Mouse (Mus musculus) 3134 (cell line): Measurements from ENCODE around the gene Myo19.

Source experiments
- DNase-seq: peaks from one replicate; pipeline ENCODE4 v3.0.0-alpha.2; 2011; ENCODE audit warnings: low spot score; ENCODE audit not compliant: insufficient read length; ENCODE audit errors: extremely low read depth

Myo19 gene

GRCm38 (mm10) chr11:84885238-84885637 is 5.3 kb downstream of the Myo19 start:
- no peak for DNase-seq

- DNase-seq, result no peak
Measured at GRCm38 (mm10) chr11:84886236-84886635, 6.3 kb downstream of the Myo19 start.

DNA sequence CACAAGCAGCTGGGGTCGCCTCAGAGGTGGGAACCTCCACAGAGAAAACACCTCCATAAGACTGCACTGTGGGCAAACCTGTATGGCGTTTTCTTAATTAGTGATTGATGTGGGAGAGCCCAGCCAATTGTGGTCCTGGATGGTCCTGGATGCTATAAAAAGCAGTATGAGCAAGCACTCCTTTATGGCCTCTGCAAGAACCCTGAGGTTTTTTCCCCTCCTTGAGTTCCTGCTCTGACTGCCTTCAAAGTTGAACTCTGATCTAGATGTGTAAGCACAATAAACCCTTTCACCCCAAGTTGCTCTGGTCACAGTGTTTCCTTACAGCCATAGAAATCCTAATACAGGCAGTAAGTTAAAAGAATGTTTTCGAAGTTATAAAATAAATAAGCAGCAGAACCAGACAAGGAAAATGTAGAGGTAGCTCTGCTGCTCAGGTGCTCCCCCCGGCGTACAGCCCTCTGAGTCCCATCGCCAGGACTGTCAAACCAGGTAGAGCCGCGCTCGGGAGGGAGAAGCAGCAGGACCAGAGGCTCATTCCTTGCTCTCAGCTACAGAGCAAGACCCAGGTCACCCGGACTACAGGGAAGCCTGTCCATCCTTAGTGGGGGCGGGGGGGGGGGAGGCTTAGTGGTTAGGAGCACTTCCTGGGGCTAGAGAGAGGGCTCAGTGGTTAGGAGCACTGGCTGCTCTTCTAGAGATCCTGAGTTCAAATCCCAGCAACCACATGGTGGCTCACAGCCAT is 7.0 kb downstream of the Myo19 start:
- no peak for DNase-seq

- DNase-seq, result no peak
Measured at GRCm38 (mm10) chr11:84888025-84888424, 8.1 kb downstream of the Myo19 start.

DNA sequence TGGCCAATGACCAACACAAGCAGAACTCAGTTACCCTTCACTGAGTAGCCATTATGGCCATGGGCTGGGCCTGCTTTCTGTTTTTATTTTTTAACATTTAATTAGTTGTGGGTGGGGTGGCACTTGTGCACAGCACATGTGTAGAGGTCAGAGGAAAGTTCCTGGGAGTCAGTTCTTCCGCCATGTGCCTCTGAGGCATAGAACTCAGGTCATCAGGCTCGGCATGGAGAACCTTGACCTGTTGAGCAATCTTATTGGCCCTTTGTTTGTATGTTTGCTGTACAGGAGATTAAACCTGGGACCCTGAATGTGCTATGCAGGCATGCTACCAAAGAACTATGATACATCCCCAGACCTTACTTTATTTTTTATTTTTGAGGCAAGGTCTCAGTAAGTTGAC is 9.5 kb downstream of the Myo19 start:
- DNase-seq, result no peak

GRCm38 (mm10) chr11:84891705-84892104 is 11.8 kb downstream of the Myo19 start:
- DNase-seq, result no peak

GRCm38 (mm10) chr11:84893113-84893512 is 13.2 kb downstream of the Myo19 start:
- DNase-seq, result no peak

GRCm38 (mm10) chr11:84904597-84905144 is 24.7 kb downstream of the Myo19 start:
- no peak for DNase-seq

- no peak for DNase-seq
Measured at GRCm38 (mm10) chr11:84907081-84907480, 27.1 kb downstream of the Myo19 start.

DNA sequence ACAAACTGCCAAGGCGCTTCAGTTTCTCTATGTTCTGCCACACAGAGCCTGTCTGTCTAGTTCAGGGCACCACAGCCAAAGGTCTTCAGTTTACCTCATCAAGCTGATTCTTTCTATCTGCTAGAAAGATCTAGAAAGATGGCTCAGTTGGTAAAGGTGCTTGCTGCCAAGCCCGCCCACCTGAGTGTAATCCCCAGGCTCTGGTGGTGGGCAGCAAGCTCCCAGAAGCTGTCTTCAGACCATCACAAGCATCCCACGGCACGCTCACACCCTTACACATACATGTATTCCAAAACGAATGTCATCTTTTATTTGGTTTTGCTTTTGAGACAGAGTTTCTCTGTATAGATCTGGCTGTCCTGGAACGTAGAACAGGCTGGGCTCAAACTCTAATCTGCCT is 28.5 kb downstream of the Myo19 start:
- DNase-seq, result no peak

- DNase-seq, result no peak
Measured at GRCm38 (mm10) chr11:84910411-84910810, 30.5 kb downstream of the Myo19 start.

GRCm38 (mm10) chr11:84914673-84915072 is 34.7 kb downstream of the Myo19 start:
- no peak for DNase-seq

DNA sequence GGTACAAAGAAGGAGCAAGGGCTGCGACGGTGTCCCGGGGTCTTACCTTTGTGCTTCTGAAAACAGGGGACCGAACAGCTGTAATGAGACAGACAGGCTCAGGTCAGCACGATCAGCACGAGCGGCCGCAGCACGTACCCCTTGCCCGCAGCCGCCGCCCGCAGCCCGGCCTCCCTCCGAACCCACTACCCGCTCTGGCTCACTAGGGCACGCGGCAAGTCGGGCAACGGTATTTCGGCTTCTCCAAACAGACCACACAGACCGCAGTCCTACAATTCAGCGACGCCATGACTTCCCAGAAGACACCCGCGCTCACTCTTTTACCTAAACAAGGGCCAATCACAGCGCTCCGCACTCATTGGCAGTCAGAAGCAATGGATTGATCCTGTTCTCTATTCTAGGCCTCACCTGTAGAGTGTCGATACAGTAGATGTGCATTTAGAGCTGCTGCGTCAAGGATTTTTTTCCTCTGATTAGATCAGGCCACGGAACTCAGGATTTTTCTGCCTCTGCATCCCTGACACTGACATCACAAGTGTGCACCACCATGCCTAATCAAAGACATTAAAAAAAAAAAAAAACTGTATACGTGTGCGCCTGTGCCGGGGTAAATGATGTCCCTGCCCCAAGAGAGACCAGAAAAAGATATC is 36.2 kb downstream of the Myo19 start, which contains the start of gene Znhit3:
Gene Znhit3 (minus strand): TSS at position 314 of the 650 bp plus-strand sequence.
- DNase-seq, result peak; percentile 77

- no peak for DNase-seq
Measured at GRCm38 (mm10) chr11:84916703-84917300, 36.9 kb downstream of the Myo19 start.

DNA sequence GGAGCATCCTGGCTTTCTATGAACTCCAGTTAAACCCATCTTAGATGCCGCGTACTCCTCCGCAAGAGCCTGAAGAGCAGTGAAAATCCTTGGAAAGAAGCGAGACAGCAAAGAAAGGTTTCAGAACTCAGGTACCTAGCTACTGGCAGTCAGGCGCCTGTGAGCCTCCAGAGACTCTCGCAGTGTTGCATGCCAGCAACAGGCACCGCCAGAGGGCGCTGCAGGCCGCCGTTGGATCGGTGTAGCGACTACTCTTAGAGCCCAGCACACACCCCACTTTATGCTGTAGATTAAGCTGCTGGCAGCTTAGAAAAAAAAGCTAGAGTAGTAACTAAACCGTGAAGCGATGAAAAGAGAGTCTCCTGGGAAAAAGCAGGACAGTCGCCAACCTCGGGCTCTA is 38.5 kb downstream of the Myo19 start:
- peak; percentile 79 for DNase-seq

DNA sequence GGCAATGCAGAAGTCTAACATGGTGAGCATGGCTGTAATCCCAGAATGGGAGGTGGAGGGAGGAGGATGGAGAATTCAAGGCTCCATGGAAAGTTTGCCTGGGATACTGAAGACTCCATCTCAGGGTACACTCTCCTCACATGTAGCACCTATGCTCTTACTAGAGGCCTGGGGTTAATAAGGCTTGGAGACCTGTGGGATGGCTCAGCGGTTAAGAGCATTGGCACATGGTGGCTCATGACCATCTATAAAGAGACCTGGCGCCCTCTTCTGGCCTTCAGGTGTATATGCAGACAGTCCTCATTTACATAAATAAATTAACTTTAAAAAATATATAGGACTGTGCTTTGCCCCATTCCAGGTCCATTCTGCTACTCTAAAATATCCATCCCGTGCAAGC is 39.3 kb downstream of the Myo19 start:
- peak; percentile 50 for DNase-seq

GRCm38 (mm10) chr11:84919951-84920350 is 40.0 kb downstream of the Myo19 start:
- DNase-seq, result no peak

- no peak for DNase-seq
Measured at GRCm38 (mm10) chr11:84920981-84921380, 41.0 kb downstream of the Myo19 start.

DNA sequence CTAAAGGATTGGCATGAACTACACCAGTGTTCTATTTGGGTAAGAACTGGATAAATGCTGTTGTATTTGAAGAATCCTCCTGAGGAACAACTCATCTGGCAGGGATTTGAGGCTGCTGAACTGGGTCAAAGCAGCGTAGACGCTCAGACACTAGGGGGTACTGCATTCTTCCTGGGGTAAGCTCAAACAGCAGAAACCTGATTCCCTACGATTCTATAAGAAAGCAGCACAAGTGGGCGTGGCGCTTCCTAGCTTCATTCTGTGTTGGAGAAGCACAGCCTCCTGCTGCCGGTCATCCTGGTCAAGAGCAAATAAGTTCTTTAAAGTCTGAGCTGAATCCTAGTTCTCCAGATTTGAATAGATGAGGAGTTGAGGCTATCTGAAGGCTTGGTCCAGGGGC is 52.3 kb downstream of the Myo19 start:
- no peak for DNase-seq

DNA sequence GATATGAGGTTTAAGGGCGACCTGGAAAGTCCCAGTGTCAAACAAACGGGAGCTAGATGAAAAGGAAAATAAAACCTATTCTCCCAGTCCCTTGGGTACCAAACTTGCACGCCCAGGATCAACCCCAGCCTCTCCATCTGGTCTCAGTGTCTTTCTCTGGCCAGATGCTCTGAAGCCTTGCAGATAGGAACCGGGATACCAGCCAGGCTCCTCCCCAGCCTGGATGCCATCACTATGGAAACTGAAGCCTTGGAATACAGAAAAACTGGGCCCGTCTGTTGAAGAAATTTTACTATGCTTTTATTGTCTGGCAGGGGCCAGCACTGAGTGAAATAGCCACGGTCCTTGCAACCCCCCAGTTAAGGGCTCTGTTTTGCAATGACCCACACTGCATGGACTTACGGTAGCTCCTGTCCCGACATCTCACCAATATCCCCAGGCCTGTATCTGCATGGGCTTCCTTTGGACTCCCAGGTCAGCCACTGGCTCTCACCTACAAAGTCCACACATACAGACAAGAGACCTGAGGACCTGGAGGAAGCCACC is 59.6 kb downstream of the Myo19 start:
- no peak for DNase-seq

DNA sequence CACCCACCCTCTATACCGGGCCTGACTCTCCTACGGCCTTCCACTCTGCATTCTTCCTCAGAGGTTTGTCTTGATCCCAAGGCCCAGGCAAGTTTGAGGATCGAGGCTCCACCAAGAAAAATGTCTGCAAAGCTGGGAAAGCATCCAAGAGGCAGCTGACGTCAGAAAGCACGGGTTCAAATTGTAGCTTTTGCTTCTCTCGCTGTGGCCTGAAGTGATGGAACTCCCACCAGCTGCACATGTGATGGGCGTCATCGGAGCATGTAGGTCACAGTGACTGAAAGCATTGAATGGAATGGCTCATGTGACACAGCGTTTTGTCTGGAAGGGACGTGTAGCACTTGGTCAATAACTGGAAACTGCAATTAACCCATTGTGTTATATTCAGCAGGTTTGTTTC is 60.2 kb downstream of the Myo19 start:
- DNase-seq, result no peak
